Mouse (Mus musculus): ENCODE data around the gene Znrf1.

- TF ChIP-seq CTCF (IDR thresholded peaks at IDR 0.05; ENCODE audit: extremely low read depth, insufficient read depth, low read length) (no peak), POLR2A (IDR thresholded peaks at IDR 0.05; ENCODE audit: extremely low read depth, insufficient read depth, low read length) (no peak)
These were observed 43.4 kb downstream of the Znrf1 start for GRCm38 (mm10) chr8:111579318-111579717.
